Mouse (Mus musculus) ES-E14 (cell line): Measurements from ENCODE around the gene Elavl4.

Experiments used
- CHD2 ChIP-seq: IDR thresholded peaks from 2 replicates; pipeline ENCODE4 v1.6.1; 2014; ENCODE audit warnings: mild to moderate bottlenecking, low read depth, low read length, inconsistent platforms
- ZC3H11A ChIP-seq: IDR thresholded peaks from 2 replicates; pipeline ENCODE4 v1.6.1; 2012; ENCODE audit warnings: low read depth, mild to moderate bottlenecking, inconsistent platforms, low read length, borderline replicate concordance

- no peak for TF ChIP-seq CHD2
- TF ChIP-seq ZC3H11A: no peak
These were observed 101.7 kb downstream of the Elavl4 start for GRCm38 (mm10) chr4:110250055-110250454.
